Mouse (Mus musculus) limb, embryonic 14.5 days (tissue): ENCODE measurements around the gene Syne2. TPM values are rescaled to one million over a fixed set of nuclear protein-coding genes. Genes with fewer than 3 reads are reported as not detected.

ENCODE experiments used
- ATAC-seq: fragments of 200-750 bp; cut with Nextera tagmentation; 2 replicates; pipeline ENCODE4 v1.8.0; 2017; ENCODE audit warnings: low read depth, moderate number of reproducible peaks, moderate TSS enrichment; ENCODE audit not compliant: low FRiP score
- DNase-seq: peaks from one replicate; pipeline ENCODE4 v3.0.0-alpha.2; 2015; ENCODE audit warnings: low spot score
- H3K27ac ChIP-seq: fragments of 300-500 bp; sonication (generic); replicated peaks from 2 replicates; pipeline ENCODE4 v1.5.1; 2014; ENCODE audit warnings: low read depth, mild to moderate bottlenecking, low read length, moderate library complexity, mixed read lengths
- H3K27me3 ChIP-seq: fragments of 300-500 bp; sonication (generic); 2 replicates; pipeline ENCODE4 v1.6.1; 2014; ENCODE audit warnings: low read length, mixed read lengths; ENCODE audit not compliant: control insufficient read depth, insufficient read depth
- H3K36me3 ChIP-seq: fragments of 300-500 bp; sonication (generic); 2 replicates; pipeline ENCODE4 v1.6.1; 2014; ENCODE audit warnings: mild to moderate bottlenecking, low read length, moderate library complexity, mixed read lengths; ENCODE audit not compliant: control insufficient read depth, insufficient read depth
- H3K4me1 ChIP-seq: fragments of 300-500 bp; sonication (generic); 2 replicates; pipeline ENCODE4 v1.6.1; 2014; ENCODE audit warnings: antibody characterized with exemption, low read length, mixed read lengths; ENCODE audit not compliant: control insufficient read depth, insufficient read depth
- H3K4me2 ChIP-seq: fragments of 300-500 bp; sonication (generic); replicated peaks from 2 replicates; pipeline ENCODE4 v1.6.1; 2014; ENCODE audit warnings: low read depth, mild to moderate bottlenecking, low read length, moderate library complexity; ENCODE audit not compliant: severe bottlenecking
- H3K4me3 ChIP-seq: fragments of 300-500 bp; sonication (generic); replicated peaks from 2 replicates; pipeline ENCODE4 v1.5.1; 2014; ENCODE audit warnings: low read length
- H3K9ac ChIP-seq: fragments of 300-500 bp; sonication (generic); 2 replicates; pipeline ENCODE4 v1.6.1; 2014; ENCODE audit warnings: mild to moderate bottlenecking, low read depth, low read length, moderate library complexity; ENCODE audit not compliant: severe bottlenecking
- H3K9me3 ChIP-seq: fragments of 300-500 bp; sonication (generic); 2 replicates; pipeline ENCODE4 v1.6.1; 2016; ENCODE audit warnings: low read length; ENCODE audit not compliant: control insufficient read depth
- POLR2A ChIP-seq: fragments of 200-500 bp; IDR thresholded peaks from 2 replicates; pipeline ENCODE4 v1.8.0; 2012; ENCODE audit warnings: inconsistent platforms, mild to moderate bottlenecking, moderate library complexity, borderline replicate concordance; ENCODE audit not compliant: insufficient read depth, insufficient read length; ENCODE audit errors: extremely low read depth
- WGBS: fragments of 180-500 bp; shearing (Covaris S2); extraction: QIAGEN DNeasy Blood & Tissue Kit; methylation state at CpG from one replicate; pipeline ENCODE4 v1.1.7; 2014; 5-methylcytosine and 5-hydroxymethylcytosine counted together
- polyA plus RNA-seq, 2 experiments: library from polyadenylated mRNA; depleted of rRNA in 1 of 2; stranded (reverse) in 1 of 2; unstranded in 1 of 2; fragments of >200 nt; fragmentation: Nextera tagmentation in 1 of 2; extraction: Ambion mirVana in 1 of 2; gene quantifications; 2 replicates each; pipeline versions ENCODE4 v1.2.1 to v1.2.3; 2012 to 2014

The Syne2 gene
- polyA plus RNA-seq, 2 experiments, result 41.5 to 48.0 TPM

DNA sequence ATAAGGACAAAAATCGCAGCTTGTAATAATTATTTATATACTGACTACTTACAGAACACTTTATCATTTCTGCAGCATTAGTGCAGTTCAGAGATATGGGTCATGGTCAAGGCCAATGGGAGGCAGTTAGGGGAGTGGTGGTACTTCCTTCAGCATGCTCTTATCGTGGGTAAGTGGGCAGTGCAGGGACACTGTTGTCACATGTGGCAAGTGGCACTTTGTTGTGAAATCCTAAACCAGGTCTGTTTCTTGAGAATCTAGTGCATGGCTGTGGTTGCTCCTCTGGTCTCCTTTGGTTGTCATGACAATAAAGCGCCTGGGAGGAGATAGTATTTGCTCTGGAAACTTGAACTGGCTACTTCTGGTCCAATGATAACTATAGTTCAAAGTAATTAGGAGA is 32.3 kb downstream of the Syne2 start:
- Histone ChIP-seq H3K36me3 (0 out of 2 replicates have a peak, but pooled peaks cover 2% of the 10 kb centered on the region), H3K4me2 (no peak overlapping the region), H3K9ac (no peak overlapping the region), H3K27ac (no peak overlapping the region), H3K9me3 (no peaks in the 10 kb centered on the region), H3K4me3 (no peak overlapping the region), H3K4me1 (no peaks in the 10 kb centered on the region), H3K27me3 (no peaks in the 10 kb centered on the region)
- DNase-seq (no peak), ATAC-seq (no peak)
- no peak for TF ChIP-seq POLR2A
- 59% methylated on average over 3 of the region's 3 CpGs for WGBS

DNA sequence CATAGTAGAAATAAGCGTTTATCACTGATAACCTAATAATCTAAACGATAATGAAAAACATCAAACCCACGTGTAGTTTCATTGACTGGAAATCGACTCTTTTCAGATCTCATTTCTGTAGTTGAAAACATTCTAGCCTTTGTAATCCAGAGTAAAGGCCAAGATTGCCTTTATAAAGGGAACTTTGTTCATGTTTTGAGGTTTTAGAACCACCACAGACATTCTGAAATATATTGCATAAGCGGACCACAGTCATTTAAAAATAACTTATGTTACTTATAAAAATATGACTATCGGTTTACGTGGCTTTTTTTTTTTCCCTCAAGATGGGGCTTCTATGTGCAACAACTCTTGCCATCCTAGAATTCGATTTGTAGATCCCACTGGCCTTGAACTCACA is 33.5 kb downstream of the Syne2 start:
- Histone ChIP-seq H3K4me1 (no peaks in the 10 kb centered on the region), H3K27ac (no peak overlapping the region), H3K36me3 (0 out of 2 replicates have a peak, but pooled peaks cover 2% of the 10 kb centered on the region), H3K9ac (no peak overlapping the region), H3K9me3 (no peaks in the 10 kb centered on the region), H3K27me3 (no peaks in the 10 kb centered on the region), H3K4me3 (no peak overlapping the region), H3K4me2 (no peak overlapping the region)
- no peak for ATAC-seq
- no peak for TF ChIP-seq POLR2A
- DNase-seq, result no peak
- WGBS, result 73% methylated on average over 8 of the region's 8 CpGs

DNA sequence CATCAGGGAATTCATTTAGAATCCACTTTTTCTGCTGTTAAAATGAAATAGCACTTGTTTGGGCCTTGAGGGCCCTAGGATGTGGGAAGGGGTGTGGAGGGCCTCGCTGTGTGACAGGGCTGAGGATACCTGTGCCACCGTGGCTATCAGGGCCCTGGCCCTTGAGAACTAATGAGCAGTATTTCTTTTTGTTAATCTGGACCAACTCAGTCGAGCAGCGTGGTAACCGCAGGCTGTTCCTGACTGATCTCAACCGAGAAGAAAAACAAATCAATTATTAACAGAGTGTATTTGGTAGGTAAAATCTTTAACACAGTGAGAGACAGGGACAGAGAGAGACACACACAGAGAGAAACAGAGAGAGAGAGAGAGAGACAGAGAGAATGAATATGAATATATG is 34.5 kb downstream of the Syne2 start:
- Histone ChIP-seq H3K4me1 (no peaks in the 10 kb centered on the region), H3K27ac (no peak overlapping the region), H3K4me2 (no peak overlapping the region), H3K27me3 (no peaks in the 10 kb centered on the region), H3K36me3 (0 out of 2 replicates have a peak, but pooled peaks cover 2% of the 10 kb centered on the region), H3K4me3 (no peak overlapping the region), H3K9ac (no peak overlapping the region), H3K9me3 (no peaks in the 10 kb centered on the region)
- no peak for TF ChIP-seq POLR2A
- DNase-seq (no peak), ATAC-seq (no peak)
- whole genome bisulfite sequencing, result 67% methylated on average over 6 of the region's 6 CpGs

DNA sequence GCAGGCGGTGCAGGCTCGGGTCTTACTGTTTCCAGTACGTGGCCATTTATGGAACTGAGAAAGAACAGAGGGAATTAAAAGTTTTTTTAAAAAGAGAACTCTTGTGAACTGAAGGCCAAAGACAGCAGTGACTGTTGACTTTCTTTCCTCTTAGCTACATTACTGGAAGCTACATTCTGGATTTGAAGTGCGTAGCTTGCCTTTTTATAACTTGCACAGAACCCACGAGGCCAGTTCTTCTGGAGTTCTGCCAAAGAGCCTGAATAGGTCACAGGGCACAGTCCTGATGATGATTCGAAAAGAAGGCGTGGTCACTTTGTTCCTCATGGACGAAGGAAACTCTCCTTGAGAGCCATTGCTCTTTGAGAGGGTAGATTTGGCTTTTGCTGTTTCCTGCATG is 35.6 kb downstream of the Syne2 start:
- 0 out of 2 replicates have a peak, but pooled peaks cover 2% of the 10 kb centered on the region for H3K36me3 ChIP-seq

DNA sequence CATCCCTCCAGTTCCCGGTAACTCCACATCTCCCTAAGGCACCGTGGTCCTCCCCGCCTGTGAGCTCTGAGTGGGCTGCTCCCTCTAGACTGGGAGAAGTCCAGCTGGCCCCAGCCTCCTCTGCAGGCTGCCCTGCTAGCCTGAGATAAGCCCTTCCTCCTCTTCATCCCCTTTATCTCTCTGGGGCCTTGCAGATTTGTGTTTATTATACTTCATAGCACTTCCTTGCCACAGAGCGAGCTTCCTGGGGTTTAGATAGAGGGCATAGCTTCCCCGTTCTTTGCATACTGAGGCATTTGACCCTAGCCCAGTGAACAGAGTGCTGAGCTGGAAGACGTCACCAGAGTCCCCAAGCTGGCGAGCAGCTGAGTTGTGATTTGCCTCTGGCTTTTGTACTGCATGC is 37.1 kb downstream of the Syne2 start:
- no peak overlapping the region for H3K4me3 ChIP-seq
- no peak overlapping the region for H3K4me2 ChIP-seq
- H3K4me1 ChIP-seq, result no peaks in the 10 kb centered on the region
- no peak for ATAC-seq
- H3K27ac ChIP-seq, result no peak overlapping the region
- H3K36me3 ChIP-seq, result 0 out of 2 replicates have a peak, but pooled peaks cover 2% of the 10 kb centered on the region
- no peak for TF ChIP-seq POLR2A
- DNase-seq, result no peak
- WGBS, result 69% methylated on average over 7 of the region's 7 CpGs
- H3K9ac ChIP-seq, result no peak overlapping the region
- no peaks in the 10 kb centered on the region for H3K27me3 ChIP-seq
- no peaks in the 10 kb centered on the region for H3K9me3 ChIP-seq

More for the DNA sequence above, 35.6 kb downstream of the Syne2 start:
- Histone ChIP-seq H3K4me1 (no peaks in the 10 kb centered on the region), H3K4me2 (no peak overlapping the region; the same call in 1 of the 2 replicates), H3K4me3 (no peak overlapping the region), H3K27me3 (no peaks in the 10 kb centered on the region), H3K9ac (no peak overlapping the region), H3K27ac (no peak overlapping the region), H3K9me3 (no peaks in the 10 kb centered on the region)
- no peak for ATAC-seq
- TF ChIP-seq POLR2A, result no peak
- no peak for DNase-seq
- 43% methylated on average over 8 of the region's 8 CpGs for WGBS

- ATAC-seq, result no peak
- Histone ChIP-seq H3K27ac (no peak overlapping the region), H3K4me2 (no peak overlapping the region), H3K4me1 (no peaks in the 10 kb centered on the region), H3K27me3 (no peaks in the 10 kb centered on the region), H3K36me3 (0 out of 2 replicates have a peak, but pooled peaks cover 2% of the 10 kb centered on the region), H3K4me3 (no peak overlapping the region), H3K9me3 (no peaks in the 10 kb centered on the region), H3K9ac (no peak overlapping the region)
- no peak for DNase-seq
- WGBS, result 88% methylated on average over 9 of the region's 9 CpGs
- no peak for TF ChIP-seq POLR2A
Measured at GRCm38 (mm10) chr12:75855621-75856020, 37.7 kb downstream of the Syne2 start.
